Mouse (Mus musculus): ENCODE measurements around the gene Mup15. TPM values are rescaled to one million over a fixed set of nuclear protein-coding genes. Genes with fewer than 3 reads are reported as not detected.
"Not testable (repeated sequence)": the region's sequence is repeated elsewhere in the genome, so short reads cannot be mapped to it uniquely, and the experiment has no call there.

Mup15 gene
- not detected in 2 replicates for polyA plus RNA-seq (2015; fragmentation: Nextera tagmentation; extraction: Ambion mirVana)

- not testable (repeated sequence) for H3K9me3 ChIP-seq; H3K4me2 ChIP-seq; H3K9ac ChIP-seq; H3K4me3 ChIP-seq; H3K27ac ChIP-seq; H3K27me3 ChIP-seq; H3K36me3 ChIP-seq; H3K4me1 ChIP-seq; ATAC-seq (ENCODE audit: insufficient number of reproducible peaks, insufficient read depth, low FRiP score, low TSS enrichment, low read depth)
- no CpG with 5 or more reads among the region's 4 CpGs for WGBS
Observed at GRCm38 (mm10) chr4:61439643-61440042, at the start of gene Mup15. TSS of gene Mup15 (minus strand) at chr4:61439743.

Other genes starting within 250 kb of the Mup15 start
- gene Mup13, start 211.5 kb downstream of the Mup15 start, polyA plus RNA-seq (2015; fragmentation: Nextera tagmentation; extraction: Ambion mirVana) = not detected in 2 replicates
- gene Mup14, start 135.7 kb downstream of the Mup15 start, polyA plus RNA-seq (2015; fragmentation: Nextera tagmentation; extraction: Ambion mirVana) = not detected in 2 replicates
- not detected in 2 replicates for gene Mup16, start 79.8 kb upstream of the Mup15 start, polyA plus RNA-seq (2015; fragmentation: Nextera tagmentation; extraction: Ambion mirVana)
- not detected in 2 replicates for gene Mup17, start 156.1 kb upstream of the Mup15 start, polyA plus RNA-seq (2015; fragmentation: Nextera tagmentation; extraction: Ambion mirVana)
- not detected in 2 replicates for gene Mup18, start 234.4 kb upstream of the Mup15 start, polyA plus RNA-seq (2015; fragmentation: Nextera tagmentation; extraction: Ambion mirVana)